Mouse (Mus musculus): ENCODE data around the gene Enthd1. TPM values are rescaled to one million over a fixed set of nuclear protein-coding genes. Genes with fewer than 3 reads are reported as not detected.

Enthd1 gene
- total RNA-seq, 2 experiments from 2014 or later: not detected

GRCm38 (mm10) chr15:80574211-80575040 is 9.5 kb upstream of the Enthd1 start:
- DNase-seq (ENCODE audit: low spot score in 2 of 2): no peak

GRCm38 (mm10) chr15:80572811-80573520 is 8.0 kb upstream of the Enthd1 start:
- no peak for DNase-seq (ENCODE audit: low spot score in 2 of 2)

GRCm38 (mm10) chr15:80572291-80572690 is 7.3 kb upstream of the Enthd1 start, which contains the start of gene Grap2:
Gene Grap2 (plus strand): TSS chr15:80572594.
- no peak for DNase-seq (ENCODE audit: low spot score in 2 of 2)

GRCm38 (mm10) chr15:80571611-80572010 is 6.7 kb upstream of the Enthd1 start:
- no peak for DNase-seq (ENCODE audit: low spot score in 2 of 2)

GRCm38 (mm10) chr15:80570226-80570625 is 5.3 kb upstream of the Enthd1 start:
- DNase-seq (ENCODE audit: low spot score in 2 of 2): no peak

GRCm38 (mm10) chr15:80569205-80569604 is 4.2 kb upstream of the Enthd1 start:
- DNase-seq (ENCODE audit: low spot score in 2 of 2): no peak

- DNase-seq (ENCODE audit: low spot score in 2 of 2): no peak
Measured at GRCm38 (mm10) chr15:80567731-80568130, 2.8 kb upstream of the Enthd1 start.

- DNase-seq (ENCODE audit: low spot score in 2 of 2): no peak
Measured at GRCm38 (mm10) chr15:80567139-80567538, 2.2 kb upstream of the Enthd1 start.

- DNase-seq (ENCODE audit: low spot score in 2 of 2): no peak
Measured at GRCm38 (mm10) chr15:80566696-80567095, 1.7 kb upstream of the Enthd1 start.

GRCm38 (mm10) chr15:80563634-80564208 is 1.2 kb downstream of the Enthd1 start:
- DNase-seq (ENCODE audit: low spot score in 2 of 2): no peak

- DNase-seq (ENCODE audit: low spot score in 2 of 2): no peak
Measured at GRCm38 (mm10) chr15:80562446-80562845, 2.5 kb downstream of the Enthd1 start.

GRCm38 (mm10) chr15:80560646-80561580 is 4.0 kb downstream of the Enthd1 start:
- no peak for DNase-seq (ENCODE audit: low spot score in 2 of 2)

GRCm38 (mm10) chr15:80559978-80560377 is 5.0 kb downstream of the Enthd1 start:
- no peak for DNase-seq (ENCODE audit: low spot score in 2 of 2)

GRCm38 (mm10) chr15:80559534-80559933 is 5.4 kb downstream of the Enthd1 start:
- no peak for DNase-seq (ENCODE audit: low spot score in 2 of 2)

GRCm38 (mm10) chr15:80557745-80558144 is 7.2 kb downstream of the Enthd1 start:
- no peak for DNase-seq (ENCODE audit: low spot score in 2 of 2)

GRCm38 (mm10) chr15:80556021-80556420 is 8.9 kb downstream of the Enthd1 start:
- DNase-seq (ENCODE audit: low spot score in 2 of 2): no peak

GRCm38 (mm10) chr15:80554860-80555822 is 9.8 kb downstream of the Enthd1 start:
- DNase-seq (ENCODE audit: low spot score in 2 of 2): no peak

- DNase-seq (ENCODE audit: low spot score in 2 of 2): no peak
Measured at GRCm38 (mm10) chr15:80545430-80545829, 19.5 kb downstream of the Enthd1 start.

GRCm38 (mm10) chr15:80544115-80544514 is 20.8 kb downstream of the Enthd1 start:
- no peak for DNase-seq (ENCODE audit: low spot score in 2 of 2)
